Mouse (Mus musculus) kidney, adult 2 months (tissue): ENCODE results near the gene Ryr1. TPM values are rescaled to one million over a fixed set of nuclear protein-coding genes. Genes with fewer than 3 reads are reported as not detected.

ENCODE experiments used
- DNase-seq: peaks from one replicate; pipeline ENCODE4 v3.0.0; 2021
- H3K27ac ChIP-seq: fragments of 200-500 bp; 2 replicates; pipeline ENCODE4 v1.5.1; 2012; ENCODE audit warnings: low read depth, low read length, control low read depth, inconsistent platforms; ENCODE audit not compliant: insufficient read depth
- H3K27me3 ChIP-seq: fragments of 200-500 bp; replicated peaks from 2 replicates; pipeline ENCODE4 v1.6.1; 2012; ENCODE audit warnings: mild to moderate bottlenecking, moderate library complexity, low read length, inconsistent platforms; ENCODE audit not compliant: control insufficient read depth, insufficient read depth
- H3K36me3 ChIP-seq: fragments of 200-500 bp; 2 replicates; pipeline ENCODE4 v1.6.1; 2012; ENCODE audit warnings: mild to moderate bottlenecking, moderate library complexity, low read length, inconsistent platforms; ENCODE audit not compliant: control insufficient read depth, insufficient read depth
- H3K4me1 ChIP-seq: fragments of 200-500 bp; 2 replicates; pipeline ENCODE4 v1.6.1; 2011; ENCODE audit warnings: low read length; ENCODE audit not compliant: control insufficient read depth, insufficient read depth
- H3K4me3 ChIP-seq: fragments of 200-500 bp; 2 replicates; pipeline ENCODE4 v1.5.1; 2011; ENCODE audit warnings: mild to moderate bottlenecking, low read depth, low read length, control low read depth; ENCODE audit not compliant: insufficient read depth
- CTCF ChIP-seq: fragments of 200-500 bp; conservative IDR thresholded peaks from 2 replicates; pipeline ENCODE4 v1.5.1; 2011; ENCODE audit warnings: low read depth, mild to moderate bottlenecking, control low read depth, low read length, moderate library complexity, mixed read lengths; ENCODE audit not compliant: insufficient read depth, insufficient read length
- POLR2A ChIP-seq: fragments of 200-500 bp; IDR thresholded peaks from one replicate; pipeline ENCODE4 v1.6.1; 2011; ENCODE audit warnings: low read depth, low read length, control low read depth
- WGBS: fragments of 180-500 bp; shearing (Covaris S2); methylation state at CpG from one replicate; pipeline ENCODE4 v1.1.7; 2018; 5-methylcytosine and 5-hydroxymethylcytosine counted together
- polyA plus RNA-seq: library from polyadenylated mRNA; depleted of rRNA; stranded (reverse); fragments of >200 nt; gene quantifications from 2 replicates; pipeline ENCODE4 v1.2.3, GENCODE M21; 2012

Ryr1 gene
- polyA plus RNA-seq, 1 experiment = 3.0 TPM

DNA sequence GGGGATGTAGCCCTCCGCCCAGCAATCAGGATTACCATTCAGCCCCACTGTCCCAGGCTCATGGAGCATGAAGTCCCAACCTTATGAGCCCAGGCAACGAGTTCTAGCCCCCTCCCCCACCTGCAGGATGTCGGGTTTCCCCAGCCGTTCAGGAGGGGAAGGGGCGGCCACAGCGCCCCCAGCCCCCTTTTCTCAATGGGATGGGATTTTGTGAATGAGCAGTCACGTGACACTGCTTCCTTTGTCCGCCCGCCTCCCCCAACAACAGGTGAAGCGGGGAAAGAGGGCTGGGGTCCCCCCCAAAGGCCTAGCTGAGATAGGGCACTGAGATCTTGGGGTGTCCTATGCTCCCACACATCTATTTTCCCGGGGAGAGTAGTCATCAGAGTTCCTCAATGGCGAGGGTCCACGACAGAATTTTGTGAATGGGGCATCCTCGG lies 43.8 kb upstream of the Ryr1 start:
- no peak overlapping the region for H3K27ac ChIP-seq
- no peak for DNase-seq
- no peaks in the 10 kb centered on the region for H3K36me3 ChIP-seq
- H3K27me3 ChIP-seq = no peaks in the 10 kb centered on the region
- TF ChIP-seq POLR2A (no peak), CTCF (no peak)
- 7% methylated on average over 14 of the region's 14 CpGs for WGBS
- H3K4me3 ChIP-seq = peak overlapping the region; percentile 64
- peaks cover 10% of the 10 kb centered on the region for H3K4me1 ChIP-seq

GRCm38 (mm10) chr7:29168121-29168695 lies 43.2 kb upstream of the Ryr1 start:
- Histone ChIP-seq H3K27me3 (no peaks in the 10 kb centered on the region), H3K4me1 (peaks cover 10% of the 10 kb centered on the region), H3K36me3 (no peaks in the 10 kb centered on the region), H3K4me3 (no peak overlapping the region), H3K27ac (no peak overlapping the region)
- WGBS = 29% methylated on average over 10 of the region's 10 CpGs
- no peak for TF ChIP-seq POLR2A
- no peak for TF ChIP-seq CTCF
- DNase-seq = no peak

- no peaks in the 10 kb centered on the region for H3K36me3 ChIP-seq
- no peak for DNase-seq
- no peak overlapping the region for H3K4me3 ChIP-seq
- TF ChIP-seq CTCF = no peak
- TF ChIP-seq POLR2A = no peak
- H3K4me1 ChIP-seq = peaks cover 10% of the 10 kb centered on the region
- H3K27me3 ChIP-seq = no peaks in the 10 kb centered on the region
- H3K27ac ChIP-seq = no peak overlapping the region
- 59% methylated on average over 19 of the region's 19 CpGs for WGBS
Measured at GRCm38 (mm10) chr7:29167656-29168055, 42.7 kb upstream of the Ryr1 start.

GRCm38 (mm10) chr7:29162750-29163525 lies 38.0 kb upstream of the Ryr1 start:
- peak; percentile 84 for DNase-seq
- Histone ChIP-seq H3K4me3 (no peak overlapping the region), H3K27me3 (no peaks in the 10 kb centered on the region), H3K36me3 (no peaks in the 10 kb centered on the region), H3K4me1 (no peaks in the 10 kb centered on the region; the same call in 1 of the 2 replicates), H3K27ac (no peak overlapping the region)
- TF ChIP-seq CTCF = no peak
- TF ChIP-seq POLR2A = no peak
- 26% methylated on average over 9 of the region's 9 CpGs for WGBS

DNA sequence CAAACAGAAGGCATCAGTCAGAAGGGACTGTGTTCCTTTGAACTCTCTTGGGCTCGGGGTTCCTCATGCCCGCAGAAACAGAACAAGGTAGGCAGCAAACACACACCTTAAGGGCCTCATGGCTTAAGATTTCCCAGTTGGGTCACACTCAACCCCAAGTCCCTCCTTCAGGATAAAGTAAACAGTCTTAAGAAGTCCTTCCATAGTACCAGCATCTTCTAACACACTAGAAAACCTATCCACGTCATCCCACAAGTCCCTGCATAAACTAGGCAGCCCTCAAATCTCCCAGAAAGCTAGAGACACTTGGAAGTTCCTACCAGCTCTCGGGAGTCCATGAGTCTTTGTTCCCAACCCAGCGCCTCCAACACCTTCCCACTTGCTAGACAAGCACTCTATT lies 37.3 kb upstream of the Ryr1 start:
- 84% methylated on average over 5 of the region's 5 CpGs for WGBS
- no peaks in the 10 kb centered on the region for H3K27me3 ChIP-seq
- TF ChIP-seq POLR2A (no peak), CTCF (no peak)
- no peak for DNase-seq
- H3K36me3 ChIP-seq = no peaks in the 10 kb centered on the region
- H3K27ac ChIP-seq = no peak overlapping the region
- H3K4me1 ChIP-seq = no peaks in the 10 kb centered on the region; the same call in 1 of the 2 replicates
- no peak overlapping the region for H3K4me3 ChIP-seq

DNA sequence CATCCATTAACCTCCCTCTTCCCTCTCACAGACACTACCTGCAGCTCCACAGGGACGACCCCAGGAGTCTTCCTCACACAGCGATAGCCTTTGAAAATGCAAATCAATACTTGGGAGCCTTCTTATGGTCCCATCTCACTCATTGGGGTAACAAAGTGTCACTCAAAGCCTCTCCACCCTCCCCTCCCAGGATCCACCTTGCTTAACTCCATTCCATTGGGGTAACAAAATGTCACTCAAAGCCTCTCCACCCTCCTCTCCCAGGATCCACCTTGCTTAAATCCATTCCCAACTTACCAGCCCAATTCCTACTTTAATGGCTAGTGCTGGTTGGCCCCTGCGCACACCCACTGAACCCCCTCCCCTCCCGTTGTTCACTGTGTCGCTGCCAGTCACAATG lies 33.3 kb upstream of the Ryr1 start:
- DNase-seq = no peak
- Histone ChIP-seq H3K36me3 (no peaks in the 10 kb centered on the region), H3K27me3 (no peaks in the 10 kb centered on the region), H3K4me1 (no peaks in the 10 kb centered on the region; the same call in 1 of the 2 replicates), H3K27ac (no peak overlapping the region), H3K4me3 (no peak overlapping the region)
- WGBS = 8% methylated on average over 5 of the region's 5 CpGs
- TF ChIP-seq CTCF (no peak), POLR2A (no peak)
